Mouse (Mus musculus): ENCODE measurements around the gene Tex33.

GRCm38 (mm10) chr15:78354958-78355357 lies 40.8 kb downstream of the Tex33 start:
- no peak for TF ChIP-seq POLR2A (IDR thresholded peaks at IDR 0.05; ENCODE audit: control insufficient read depth, extremely low read depth, insufficient read depth, low read length, poor library complexity)
- TF ChIP-seq CTCF (IDR thresholded peaks at IDR 0.05; ENCODE audit: borderline replicate concordance, control insufficient read depth, extremely low read depth, insufficient read depth, low read length, poor library complexity), result no peak
